Mouse (Mus musculus) limb, embryonic 11.5 days (tissue): ENCODE measurements around the gene Trpc4ap. TPM values are rescaled to one million over a fixed set of nuclear protein-coding genes. Genes with fewer than 3 reads are reported as not detected.

Experiments used
- ATAC-seq: fragments of 200-750 bp; cut with Nextera tagmentation; 2 replicates; pipeline ENCODE4 v1.8.0; 2017; ENCODE audit warnings: low read depth; ENCODE audit not compliant: insufficient number of reproducible peaks, low FRiP score, low TSS enrichment
- DNase-seq: peaks from one replicate; pipeline ENCODE4 v3.0.0-alpha.2; 2015; ENCODE audit warnings: low spot score
- H3K27ac ChIP-seq: fragments of 300-500 bp; sonication (generic); replicated peaks from 2 replicates; pipeline ENCODE4 v1.5.1; 2014; ENCODE audit warnings: low read depth, mild to moderate bottlenecking, low read length
- H3K27me3 ChIP-seq: fragments of 300-500 bp; sonication (generic); 2 replicates; pipeline ENCODE4 v1.6.1; 2014; ENCODE audit warnings: mild to moderate bottlenecking, low read length, mixed read lengths; ENCODE audit not compliant: control insufficient read depth, insufficient read depth
- H3K36me3 ChIP-seq: fragments of 300-500 bp; sonication (generic); 2 replicates; pipeline ENCODE4 v1.6.1; 2014; ENCODE audit warnings: mild to moderate bottlenecking, low read length, moderate library complexity, mixed read lengths; ENCODE audit not compliant: control insufficient read depth, insufficient read depth
- H3K4me1 ChIP-seq: fragments of 300-500 bp; sonication (generic); 2 replicates; pipeline ENCODE4 v1.6.1; 2014; ENCODE audit warnings: low read length, mixed read lengths; ENCODE audit not compliant: control insufficient read depth, insufficient read depth
- H3K4me2 ChIP-seq: fragments of 300-500 bp; sonication (generic); 2 replicates; pipeline ENCODE4 v1.6.1; 2014; ENCODE audit warnings: low read depth, mild to moderate bottlenecking, moderate library complexity; ENCODE audit not compliant: severe bottlenecking
- H3K4me3 ChIP-seq: fragments of 300-500 bp; sonication (generic); 2 replicates; pipeline ENCODE4 v1.5.1; 2014; ENCODE audit warnings: low read depth, low read length
- H3K9ac ChIP-seq: fragments of 300-500 bp; sonication (generic); 2 replicates; pipeline ENCODE4 v1.6.1; 2014; ENCODE audit warnings: mild to moderate bottlenecking, low read length
- H3K9me3 ChIP-seq: fragments of 300-500 bp; sonication (generic); 2 replicates; pipeline ENCODE4 v1.6.1; 2016; ENCODE audit warnings: low read length; ENCODE audit not compliant: control insufficient read depth
- WGBS: fragments of 180-500 bp; shearing (Covaris S2); extraction: QIAGEN DNeasy Blood & Tissue Kit; methylation state at CpG from one replicate; pipeline ENCODE4 v1.1.7; 2014; 5-methylcytosine and 5-hydroxymethylcytosine counted together
- polyA plus RNA-seq: library from polyadenylated mRNA; unstranded; fragments of >200 nt; fragmentation: Nextera tagmentation; extraction: Ambion mirVana; gene quantifications from 2 replicates; pipeline ENCODE4 v1.2.1, GENCODE M21; 2014

Gene Trpc4ap
- polyA plus RNA-seq, 1 experiment from 2014 or later = 143 TPM

- Histone ChIP-seq H3K27ac (no peak overlapping the region), H3K36me3 (peaks cover 22% of the 10 kb centered on the region; the same call in 1 of the 2 replicates), H3K9me3 (no peaks in the 10 kb centered on the region), H3K27me3 (peaks cover 41% of the 10 kb centered on the region), H3K9ac (no peak overlapping the region), H3K4me1 (0 out of 2 replicates have a peak, but pooled peaks cover 3% of the 10 kb centered on the region), H3K4me3 (no peak overlapping the region), H3K4me2 (no peak overlapping the region)
- ATAC-seq = no peak
- WGBS = 93% methylated on average over 9 of the region's 9 CpGs
- no peak for DNase-seq
These were observed 58.5 kb downstream of the Trpc4ap start for GRCm38 (mm10) chr2:155633731-155634130.

GRCm38 (mm10) chr2:155633121-155633520 lies 59.1 kb downstream of the Trpc4ap start:
- H3K36me3 ChIP-seq = peaks cover 22% of the 10 kb centered on the region; the same call in 1 of the 2 replicates
- no peak overlapping the region for H3K4me2 ChIP-seq
- 0 out of 2 replicates have a peak, but pooled peaks cover 3% of the 10 kb centered on the region for H3K4me1 ChIP-seq
- no peak for ATAC-seq
- peaks cover 47% of the 10 kb centered on the region for H3K27me3 ChIP-seq
- 63% methylated on average over 19 of the region's 19 CpGs for WGBS
- H3K9ac ChIP-seq = no peak overlapping the region
- DNase-seq = no peak
- no peak overlapping the region for H3K27ac ChIP-seq
- no peak overlapping the region for H3K4me3 ChIP-seq
- no peaks in the 10 kb centered on the region for H3K9me3 ChIP-seq

GRCm38 (mm10) chr2:155632138-155632936 lies 59.8 kb downstream of the Trpc4ap start:
- H3K9me3 ChIP-seq = no peaks in the 10 kb centered on the region
- WGBS = 72% methylated on average over 30 of the region's 30 CpGs
- no peak overlapping the region; the same call in 1 of the 2 replicates for H3K4me2 ChIP-seq
- H3K9ac ChIP-seq = no peak overlapping the region
- DNase-seq (no peak), ATAC-seq (no peak)
- H3K27ac ChIP-seq = no peak overlapping the region
- H3K36me3 ChIP-seq = peaks cover 22% of the 10 kb centered on the region; the same call in 1 of the 2 replicates
- peaks cover 55% of the 10 kb centered on the region for H3K27me3 ChIP-seq
- H3K4me3 ChIP-seq = no peak overlapping the region
- H3K4me1 ChIP-seq = 0 out of 2 replicates have a peak, but pooled peaks cover 3% of the 10 kb centered on the region

- Histone ChIP-seq H3K4me1 (0 out of 2 replicates have a peak, but pooled peaks cover 3% of the 10 kb centered on the region), H3K4me2 (0 out of 2 replicates have a peak overlapping the region, but pooled peaks have one; percentile 13), H3K27ac (no peak overlapping the region), H3K9ac (0 out of 2 replicates have a peak overlapping the region, but pooled peaks have one; percentile 22), H3K9me3 (no peaks in the 10 kb centered on the region), H3K4me3 (no peak overlapping the region), H3K27me3 (peaks cover 65% of the 10 kb centered on the region), H3K36me3 (peaks cover 22% of the 10 kb centered on the region; the same call in 1 of the 2 replicates)
- 14% methylated on average over 43 of the region's 43 CpGs for WGBS
- ATAC-seq = no peak
- peak; percentile 52 for DNase-seq
These were observed 61.4 kb downstream of the Trpc4ap start for GRCm38 (mm10) chr2:155630590-155631416.

- H3K27ac ChIP-seq = no peak overlapping the region
- H3K27me3 ChIP-seq = peaks cover 67% of the 10 kb centered on the region
- H3K4me1 ChIP-seq = 0 out of 2 replicates have a peak, but pooled peaks cover 3% of the 10 kb centered on the region
- DNase-seq (no peak), ATAC-seq (no peak)
- H3K9ac ChIP-seq = no peak overlapping the region
- no peak overlapping the region for H3K4me2 ChIP-seq
- H3K4me3 ChIP-seq = no peak overlapping the region
- H3K9me3 ChIP-seq = no peaks in the 10 kb centered on the region
- peaks cover 20% of the 10 kb centered on the region; the same call in 1 of the 2 replicates for H3K36me3 ChIP-seq
- WGBS = 17% methylated on average over 20 of the region's 20 CpGs
These were observed 62.0 kb downstream of the Trpc4ap start for GRCm38 (mm10) chr2:155630153-155630552.

- ATAC-seq (no peak), DNase-seq (peak; percentile 62)
- WGBS = 1% methylated on average over 32 of the region's 35 CpGs
- Histone ChIP-seq H3K4me1 (0 out of 2 replicates have a peak, but pooled peaks cover 3% of the 10 kb centered on the region), H3K4me3 (peak overlapping the region; percentile 21), H3K9me3 (no peaks in the 10 kb centered on the region), H3K36me3 (peaks cover 11% of the 10 kb centered on the region; the same call in 1 of the 2 replicates), H3K27ac (no peak overlapping the region), H3K9ac (no peak overlapping the region), H3K4me2 (peak overlapping the region; percentile 47), H3K27me3 (peaks cover 67% of the 10 kb centered on the region)
These were observed 62.9 kb downstream of the Trpc4ap start for GRCm38 (mm10) chr2:155629231-155629661.

- no peak overlapping the region for H3K4me2 ChIP-seq
- no peak overlapping the region for H3K9ac ChIP-seq
- H3K4me1 ChIP-seq = 0 out of 2 replicates have a peak, but pooled peaks cover 3% of the 10 kb centered on the region
- ATAC-seq = no peak
- H3K4me3 ChIP-seq = no peak overlapping the region
- peaks cover 67% of the 10 kb centered on the region for H3K27me3 ChIP-seq
- H3K27ac ChIP-seq = no peak overlapping the region
- peaks cover 6% of the 10 kb centered on the region; the same call in 1 of the 2 replicates for H3K36me3 ChIP-seq
- WGBS = 77% methylated on average over 13 of the region's 13 CpGs
- no peaks in the 10 kb centered on the region for H3K9me3 ChIP-seq
- no peak for DNase-seq
These were observed 63.7 kb downstream of the Trpc4ap start for GRCm38 (mm10) chr2:155628519-155628918.

- Histone ChIP-seq H3K36me3 (0 out of 2 replicates have a peak, but pooled peaks cover 3% of the 10 kb centered on the region), H3K4me1 (0 out of 2 replicates have a peak, but pooled peaks cover 3% of the 10 kb centered on the region), H3K27me3 (peaks cover 67% of the 10 kb centered on the region), H3K9me3 (no peaks in the 10 kb centered on the region), H3K9ac (no peak overlapping the region), H3K4me3 (no peak overlapping the region), H3K27ac (no peak overlapping the region), H3K4me2 (no peak overlapping the region)
- 77% methylated on average over 9 of the region's 9 CpGs for WGBS
- DNase-seq (no peak), ATAC-seq (no peak)
These were observed 64.1 kb downstream of the Trpc4ap start for GRCm38 (mm10) chr2:155628112-155628511.
